Mouse (Mus musculus) central nervous system, embryonic 11.5 days (tissue): ENCODE measurements around the gene Gnpat. TPM values are rescaled to one million over a fixed set of nuclear protein-coding genes. Genes with fewer than 3 reads are reported as not detected.

Experiments used
- polyA plus RNA-seq: library from polyadenylated mRNA; depleted of rRNA; stranded (reverse); fragments of >200 nt; gene quantifications from 2 replicates; pipeline ENCODE4 v1.2.3, GENCODE M21; 2012; rRNA removed

Gene Gnpat
- 113 and 122 TPM in 2 replicates for polyA plus RNA-seq

DNA sequence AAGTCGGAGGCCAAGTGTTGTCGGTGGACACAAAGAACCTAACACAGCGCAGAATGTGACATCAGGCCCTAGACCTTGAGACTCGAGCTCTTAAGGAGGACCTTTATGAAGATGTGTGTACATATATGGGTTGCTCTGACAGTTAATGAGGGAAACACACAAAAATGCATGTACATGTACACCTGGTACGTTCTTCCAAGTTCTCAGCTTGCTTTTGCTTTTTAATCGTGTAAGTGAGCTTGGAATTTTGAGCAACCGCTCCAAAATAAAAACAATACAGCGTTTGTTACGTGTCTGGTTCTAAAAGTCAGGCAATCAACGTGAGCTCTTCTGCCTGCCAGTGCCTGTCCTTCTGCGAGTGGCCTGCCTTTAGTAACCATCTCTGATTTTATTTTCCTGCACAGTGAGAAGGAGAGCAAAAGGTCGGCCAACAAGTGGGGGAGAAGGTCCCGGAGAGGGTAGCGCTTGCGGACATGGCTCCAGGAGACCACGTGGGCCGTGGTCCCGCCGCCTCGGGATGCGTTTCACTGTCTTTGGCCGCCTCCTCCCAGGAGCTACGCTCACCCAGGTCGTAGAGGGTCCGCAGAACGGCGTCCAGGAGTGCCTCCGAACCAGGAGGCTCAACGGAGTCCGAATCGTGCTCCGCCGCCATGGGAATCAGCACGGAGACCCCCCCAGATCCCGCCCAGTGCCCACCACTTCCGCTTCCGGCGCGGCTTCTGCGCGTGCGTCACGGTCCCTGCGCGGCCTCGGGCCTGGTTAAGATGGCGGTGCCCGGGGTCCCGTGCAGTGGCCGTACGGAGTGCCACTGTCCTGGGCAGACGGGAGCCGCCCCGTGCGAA lies at the start of gene Gnpat, which contains the start of gene 2810004N23Rik:
Gene Gnpat (plus strand): TSS at position 713 of the 842 bp plus-strand sequence.
Gene 2810004N23Rik (minus strand): TSS at position 800 of the 842 bp plus-strand sequence.

DNA sequence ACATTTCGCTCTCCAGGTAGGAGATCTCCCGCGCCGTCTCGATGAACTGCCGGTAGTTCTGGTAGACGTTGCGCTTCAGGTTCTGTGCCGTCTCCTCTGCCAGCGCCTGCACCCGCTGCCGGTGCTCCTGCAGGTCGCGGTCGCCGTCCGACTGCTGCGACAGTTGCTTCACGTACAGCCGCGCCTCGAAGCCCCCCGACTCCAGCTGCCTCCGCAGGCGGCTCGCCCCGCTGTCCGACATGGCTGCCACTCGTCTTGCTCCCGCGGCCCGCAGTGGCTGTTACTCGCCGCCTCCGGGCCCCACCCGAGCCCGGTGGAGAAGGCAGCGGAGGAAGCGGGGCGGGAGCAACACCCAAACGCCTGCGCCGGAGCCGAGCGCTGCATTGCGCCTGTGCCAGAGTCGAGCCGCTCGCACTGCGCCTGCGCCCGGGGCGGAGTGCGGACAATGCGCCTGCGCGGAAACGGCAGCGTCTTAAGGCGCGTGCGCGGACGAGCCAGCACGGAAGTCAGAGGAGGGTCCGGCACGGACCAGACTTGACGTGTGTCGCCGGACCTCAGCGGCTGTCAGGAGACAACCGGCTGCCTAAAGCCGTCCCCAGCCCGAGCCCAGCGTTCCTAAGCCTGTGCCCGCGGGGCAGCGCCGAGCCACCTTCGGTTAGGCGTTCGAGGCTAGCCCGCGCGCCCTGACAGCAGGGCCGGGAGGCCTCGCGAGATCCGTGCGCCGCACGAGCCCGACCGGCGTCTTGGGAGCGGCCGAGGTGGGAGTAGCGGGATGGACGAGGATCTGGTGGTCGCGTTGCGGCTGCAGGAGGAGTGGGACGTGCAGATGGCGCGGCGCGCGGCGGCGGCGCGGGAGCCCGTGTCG lies 34.8 kb downstream of the Gnpat start, which contains the start of the genes Exoc8 and Sprtn:
Gene Exoc8 (minus strand): TSS at position 320 of the 865 bp plus-strand sequence.
Gene Sprtn (plus strand): TSS at position 501 of the 865 bp plus-strand sequence.

Other genes starting within 250 kb of the Gnpat start
- gene 2310022B05Rik, start 199.7 kb upstream of the Gnpat start, polyA plus RNA-seq = 40.7 and 49.2 TPM in 2 replicates
- 36.8 and 46.2 TPM in 2 replicates for gene Ttc13, start 141.1 kb upstream of the Gnpat start, polyA plus RNA-seq
- gene Arv1, start 140.9 kb upstream of the Gnpat start, polyA plus RNA-seq = 36.0 and 40.5 TPM in 2 replicates
- 0.68 and 3.3 TPM in 2 replicates for gene Fam89a, start 111.2 kb upstream of the Gnpat start, polyA plus RNA-seq
- 6.9 and 7.7 TPM in 2 replicates for gene Trim67, start 69.9 kb upstream of the Gnpat start, polyA plus RNA-seq
- 36.2 and 36.3 TPM in 2 replicates for gene 2810004N23Rik, start 87 bp downstream of the Gnpat start, polyA plus RNA-seq
- gene Exoc8, start 34.7 kb downstream of the Gnpat start, polyA plus RNA-seq = 8.9 and 12.1 TPM in 2 replicates
- gene Sprtn, start 34.9 kb downstream of the Gnpat start, polyA plus RNA-seq = 16.7 and 17.8 TPM in 2 replicates
- 36.7 and 40.5 TPM in 2 replicates for gene Egln1, start 86.3 kb downstream of the Gnpat start, polyA plus RNA-seq
- gene Tsnax, start 150.0 kb downstream of the Gnpat start, polyA plus RNA-seq = 120 and 121 TPM in 2 replicates
- 1.4 and 1.5 TPM in 2 replicates for gene Disc1, start 191.2 kb downstream of the Gnpat start, polyA plus RNA-seq